21 mouse cellular contexts compared by ENCODE assay signal in genomic region chr12:117386957-117387356, GRCm38 (mm10).
DNase-seq lines count a peak whose midpoint lies in the region; ATAC-seq lines count a peak whose summit lies in the region.
"Had no signal": no experiment of that assay in that cellular context is flagged by ENCODE, and none has a peak within 500 bp of the region (broad histone marks: within the 10 kb centered on the region; RNA-seq: fewer than 3 reads in every experiment).

No protein-coding gene starts in this region.

- no peaks in the 10 kb centered on the region for H3K9me3 ChIP-seq in limb, embryonic 10.5 days (replicated peaks)
- H3K9me3 ChIP-seq: forebrain, embryonic 12.5 days; heart, embryonic 12.5 days; hindbrain, embryonic 13.5 days had no signal

- DNase-seq in cerebellum, postnatal 10 days, result peak; percentile 49 to 52
- DNase-seq in cerebellum, adult 8-10 months, result no peak
- DNase-seq in frontal cortex, postnatal 14 days (ENCODE audit: low spot score in 2 of 2), result no peak
- DNase-seq in layer of hippocampus, postnatal 10 days (ENCODE audit: low spot score in 2 of 2), result peak; percentile 37 to 39
- DNase-seq in layer of hippocampus, adult 9-10 months (ENCODE audit: low spot score), result no peak
- DNase-seq in limb, embryonic 10.5 days (ENCODE audit: low spot score), result peak; percentile 25
- DNase-seq: adrenal gland, adult 8-10 months; adrenal gland, postnatal 36 days; B cell, adult 2 months; cerebellum, adult 9-10 months; gastrocnemius, postnatal 36 days; heart, adult 18-20 months; kidney, adult 18-20 months had no signal

- 73% methylated on average over 9 of the region's 9 CpGs for WGBS in limb, embryonic 10.5 days

- no peak overlapping the region for H3K27ac ChIP-seq in limb, embryonic 10.5 days
- H3K27ac ChIP-seq: forebrain, embryonic 12.5 days; hindbrain, embryonic 13.5 days; hindbrain, postnatal 0 days had no signal

- ATAC-seq in frontal cortex, adult (ENCODE audit: low TSS enrichment), result peak; percentile 72
- ATAC-seq: CD4-positive, CD25-positive, alpha-beta regulatory T cell, adult 4 months; forebrain, embryonic 16.5 days; hindbrain, postnatal 0 days had no signal

- H3K4me3 ChIP-seq in limb, embryonic 10.5 days, result no peak overlapping the region
- H3K4me3 ChIP-seq: forebrain, embryonic 12.5 days; heart, embryonic 12.5 days; hindbrain, embryonic 13.5 days had no signal

- H3K36me3 ChIP-seq in limb, embryonic 10.5 days, result no peaks in the 10 kb centered on the region
- H3K36me3 ChIP-seq: forebrain, embryonic 12.5 days; G1E; heart, embryonic 12.5 days; hindbrain, embryonic 13.5 days had no signal

- no peaks in the 10 kb centered on the region for H3K27me3 ChIP-seq in limb, embryonic 10.5 days (ENCODE audit: low read depth, poor library complexity, severe bottlenecking)
- H3K27me3 ChIP-seq: heart, embryonic 12.5 days had no signal

- H3K4me1 ChIP-seq in limb, embryonic 10.5 days, result peaks cover 5% of the 10 kb centered on the region; the same call in 1 of the 2 replicates
- H3K4me1 ChIP-seq: forebrain, embryonic 12.5 days; hindbrain, embryonic 13.5 days had no signal

Comparison
In these comparisons a context has a peak if more than half of its experiments do, and no peak if none do; other contexts are left out.
1. DNase-seq: peak in cerebellum, postnatal 10 days (2 of 2), layer of hippocampus, postnatal 10 days (2 of 2) and limb, embryonic 10.5 days (single experiment); none in cerebellum, adult 8-10 months (single experiment), frontal cortex, postnatal 14 days (0 of 2) and layer of hippocampus, adult 9-10 months (single experiment).